Mouse (Mus musculus) kidney, embryonic 15.5 days (tissue): Measurements from ENCODE around the gene Sema6d. TPM values are rescaled to one million over a fixed set of nuclear protein-coding genes. Genes with fewer than 3 reads are reported as not detected.

ENCODE experiments used
- ATAC-seq: fragments of 200-750 bp; cut with Nextera tagmentation; replicated peaks from 2 replicates; pipeline ENCODE4 v1.8.0; 2017; ENCODE audit warnings: moderate TSS enrichment; ENCODE audit not compliant: low FRiP score
- H3K27ac ChIP-seq: fragments of 300-500 bp; sonication (generic); 2 replicates; pipeline ENCODE4 v1.5.1; 2015; ENCODE audit warnings: mild to moderate bottlenecking, inconsistent platforms
- H3K27me3 ChIP-seq: fragments of 300-500 bp; sonication (generic); 2 replicates; pipeline ENCODE4 v1.6.1; 2015; ENCODE audit warnings: inconsistent platforms
- H3K36me3 ChIP-seq: fragments of 300-500 bp; sonication (generic); 2 replicates; pipeline ENCODE4 v1.6.1; 2015; ENCODE audit warnings: inconsistent platforms
- H3K4me1 ChIP-seq: fragments of 300-500 bp; sonication (generic); 2 replicates; pipeline ENCODE4 v1.6.1; 2015; ENCODE audit warnings: inconsistent platforms
- H3K4me2 ChIP-seq: fragments of 300-500 bp; sonication (generic); 2 replicates; pipeline ENCODE4 v1.6.1; 2015; ENCODE audit warnings: moderate library complexity, mild to moderate bottlenecking, inconsistent platforms
- H3K4me3 ChIP-seq: fragments of 300-500 bp; sonication (generic); replicated peaks from 2 replicates; pipeline ENCODE4 v1.5.1; 2015; ENCODE audit warnings: mild to moderate bottlenecking, inconsistent platforms
- H3K9ac ChIP-seq: fragments of 300-500 bp; sonication (generic); 2 replicates; pipeline ENCODE4 v1.6.1; 2015; ENCODE audit warnings: mild to moderate bottlenecking, inconsistent platforms
- H3K9me3 ChIP-seq: fragments of 300-500 bp; sonication (generic); replicated peaks from 2 replicates; pipeline ENCODE4 v1.6.1; 2016; ENCODE audit warnings: inconsistent platforms
- whole genome bisulfite sequencing: fragments of 180-500 bp; shearing (Covaris S2); methylation state at CpG from one replicate; pipeline ENCODE4 v1.1.7; 2015; ENCODE audit warnings: mixed read lengths; 5-methylcytosine and 5-hydroxymethylcytosine counted together
- polyA plus RNA-seq: library from polyadenylated mRNA; unstranded; fragments of >200 nt; fragmentation: Nextera tagmentation; extraction: Ambion mirVana; gene quantifications from 2 replicates; pipeline ENCODE4 v1.2.1, GENCODE M21; 2015

The Sema6d gene
- polyA plus RNA-seq, 1 experiment from 2014 or later = 9.5 TPM

DNA sequence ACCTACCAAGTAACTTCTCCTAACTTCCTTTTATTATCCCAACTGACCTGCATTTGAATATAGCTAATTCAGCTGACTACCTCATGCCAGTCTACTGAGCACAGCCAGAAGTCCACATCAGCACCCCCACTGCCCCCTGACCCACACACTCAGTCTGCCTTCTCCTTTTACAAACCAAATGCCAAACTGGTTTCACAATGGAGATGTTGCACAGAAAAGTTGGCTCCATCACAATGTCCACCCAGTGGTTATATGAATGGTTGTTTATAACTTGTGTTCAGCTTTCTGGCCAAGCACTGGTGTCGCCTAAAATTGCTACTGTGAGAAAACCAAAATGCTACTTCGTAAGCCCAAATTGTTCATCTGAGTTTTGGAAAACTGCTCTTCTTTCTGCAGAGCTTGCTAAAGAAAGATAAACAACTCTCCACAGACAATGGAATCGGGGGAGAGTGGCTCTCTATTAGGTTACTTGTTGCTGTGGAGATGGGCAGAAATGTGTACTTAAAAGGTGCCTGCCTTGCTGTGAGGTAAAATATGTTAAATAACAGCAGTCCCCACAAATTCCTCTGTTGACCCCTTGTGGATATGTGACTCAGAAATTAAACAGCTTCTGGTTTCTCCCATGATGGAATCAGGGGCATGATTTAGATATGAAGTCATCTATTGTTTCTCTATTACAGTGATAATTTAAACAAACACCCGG is 154.9 kb downstream of the Sema6d start:
- no peak overlapping the region for H3K27ac ChIP-seq
- 67% methylated on average over 4 of the region's 4 CpGs for WGBS
- H3K4me1 ChIP-seq = no peaks in the 10 kb centered on the region
- H3K27me3 ChIP-seq = no peaks in the 10 kb centered on the region
- ATAC-seq = no peak
- no peak overlapping the region for H3K4me3 ChIP-seq
- H3K36me3 ChIP-seq = no peaks in the 10 kb centered on the region
- no peak overlapping the region for H3K9ac ChIP-seq
- H3K9me3 ChIP-seq = no peaks in the 10 kb centered on the region
- no peak overlapping the region for H3K4me2 ChIP-seq

DNA sequence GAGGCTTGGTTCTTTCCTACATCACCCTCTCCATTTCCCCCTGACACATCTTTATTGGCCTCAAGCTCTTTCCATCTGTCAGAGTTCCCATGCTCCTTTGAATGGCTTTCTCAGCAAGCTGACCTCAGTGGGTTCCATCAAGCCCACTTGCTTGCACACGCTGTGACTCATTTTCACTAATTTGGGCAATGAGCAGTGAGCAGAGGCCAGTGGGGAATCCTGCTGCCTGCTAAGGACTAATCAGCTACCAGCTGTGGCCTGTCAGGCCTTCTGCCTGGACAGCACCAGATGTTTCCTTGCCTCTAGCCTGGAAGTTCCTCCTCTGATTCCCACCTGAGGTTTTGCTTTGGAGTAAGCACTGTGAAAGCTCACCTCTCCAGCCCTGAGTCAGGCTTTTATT is 168.3 kb downstream of the Sema6d start:
- 59% methylated on average over 1 of the region's 1 CpGs for WGBS
- Histone ChIP-seq H3K36me3 (no peaks in the 10 kb centered on the region), H3K9me3 (no peaks in the 10 kb centered on the region), H3K4me2 (no peak overlapping the region), H3K4me3 (no peak overlapping the region), H3K4me1 (no peaks in the 10 kb centered on the region), H3K27ac (no peak overlapping the region), H3K27me3 (no peaks in the 10 kb centered on the region), H3K9ac (no peak overlapping the region)
- ATAC-seq = no peak

DNA sequence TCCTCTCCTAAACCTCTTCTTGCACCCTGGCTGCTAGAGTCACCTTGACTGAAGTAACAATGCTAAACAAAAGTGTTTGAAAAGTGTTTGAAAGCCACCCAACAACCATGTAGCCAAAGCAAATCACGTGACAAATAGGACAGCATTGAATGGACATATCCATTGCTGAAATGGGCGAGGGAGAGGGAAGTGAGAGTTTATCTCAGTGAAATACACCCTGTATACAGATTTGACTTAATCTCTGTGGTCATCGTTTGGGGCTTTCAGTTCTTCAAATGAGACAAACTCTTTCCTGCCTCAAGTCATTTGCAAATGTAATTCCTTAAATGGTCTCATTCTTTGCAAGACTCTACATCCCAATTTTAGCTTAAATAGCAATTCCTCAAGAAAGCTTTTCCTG is 174.5 kb downstream of the Sema6d start:
- no peaks in the 10 kb centered on the region for H3K4me1 ChIP-seq
- H3K9me3 ChIP-seq = no peaks in the 10 kb centered on the region
- H3K4me2 ChIP-seq = no peak overlapping the region
- no peak overlapping the region for H3K9ac ChIP-seq
- no peak for ATAC-seq
- H3K4me3 ChIP-seq = no peak overlapping the region
- H3K27me3 ChIP-seq = no peaks in the 10 kb centered on the region
- H3K27ac ChIP-seq = no peak overlapping the region
- 73% methylated on average over 3 of the region's 3 CpGs for WGBS
- H3K36me3 ChIP-seq = no peaks in the 10 kb centered on the region

DNA sequence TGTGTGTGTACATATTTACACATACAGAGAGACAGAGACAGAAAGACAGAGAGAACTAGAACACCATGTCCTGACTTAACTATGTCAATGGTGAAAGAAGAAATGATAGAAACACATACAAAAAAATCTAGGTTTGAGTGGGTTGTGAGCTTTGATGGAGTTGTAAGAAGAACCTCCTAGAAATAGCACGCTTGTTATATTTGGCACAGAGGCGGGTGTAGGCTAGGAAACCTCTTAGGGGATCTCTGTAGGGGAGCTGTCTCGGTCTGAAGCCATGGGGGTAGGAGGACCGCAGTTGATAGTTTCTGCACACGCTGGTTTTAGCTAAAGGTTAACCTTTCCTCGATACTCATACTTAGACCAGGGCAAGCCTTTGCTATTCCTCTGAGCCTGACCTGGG is 181.4 kb downstream of the Sema6d start:
- H3K27me3 ChIP-seq = no peaks in the 10 kb centered on the region
- WGBS = 84% methylated on average over 6 of the region's 6 CpGs
- no peaks in the 10 kb centered on the region for H3K9me3 ChIP-seq
- H3K36me3 ChIP-seq = no peaks in the 10 kb centered on the region
- no peak overlapping the region for H3K4me3 ChIP-seq
- ATAC-seq = no peak
- no peaks in the 10 kb centered on the region for H3K4me1 ChIP-seq
- no peak overlapping the region for H3K4me2 ChIP-seq
- H3K9ac ChIP-seq = no peak overlapping the region
- no peak overlapping the region for H3K27ac ChIP-seq

DNA sequence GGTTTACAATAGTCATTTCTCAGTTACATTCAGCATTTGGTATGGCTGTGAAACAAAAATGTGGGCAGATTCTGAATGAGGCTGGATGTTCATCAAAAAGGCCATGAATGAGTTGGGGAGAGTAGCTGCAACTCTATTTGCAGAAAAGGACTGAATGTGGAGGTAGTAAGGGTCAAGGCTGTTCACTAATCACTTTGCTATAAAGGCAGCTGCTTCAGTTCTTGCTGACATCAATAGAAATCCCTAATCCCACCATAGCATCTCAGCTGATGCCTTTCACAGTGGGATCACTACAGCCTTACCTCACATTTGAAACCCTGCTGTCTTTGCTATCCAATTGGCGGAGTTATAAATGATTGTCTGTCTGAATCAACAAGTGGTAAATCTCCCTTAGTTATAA is 187.7 kb downstream of the Sema6d start:
- no peak overlapping the region for H3K9ac ChIP-seq
- no peak overlapping the region for H3K4me3 ChIP-seq
- no peak overlapping the region for H3K4me2 ChIP-seq
- no peaks in the 10 kb centered on the region for H3K27me3 ChIP-seq
- 63% methylated on average over 1 of the region's 1 CpGs for WGBS
- no peak overlapping the region for H3K27ac ChIP-seq
- ATAC-seq = no peak
- H3K36me3 ChIP-seq = no peaks in the 10 kb centered on the region
- no peaks in the 10 kb centered on the region for H3K4me1 ChIP-seq
- no peaks in the 10 kb centered on the region for H3K9me3 ChIP-seq

DNA sequence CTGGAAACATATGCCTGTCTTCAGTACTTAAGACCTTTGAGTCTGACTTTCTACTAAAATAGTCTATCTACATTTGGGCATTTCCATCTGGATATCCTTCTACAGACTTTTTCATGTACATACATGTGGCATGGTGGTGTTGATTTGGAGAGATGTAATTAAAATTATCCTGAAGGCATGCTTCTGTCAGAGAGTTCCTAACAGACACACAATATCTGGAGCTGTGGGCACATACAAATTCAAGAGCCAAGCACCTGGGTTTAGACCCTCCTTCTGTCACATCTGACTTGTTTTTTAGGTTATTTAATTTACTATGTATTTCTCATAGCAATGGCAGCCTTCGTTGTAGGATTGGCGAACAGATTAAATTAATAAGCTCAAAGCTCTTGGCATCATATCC is 195.3 kb downstream of the Sema6d start:
- WGBS = 99% methylated on average over 2 of the region's 2 CpGs
- no peak overlapping the region for H3K4me3 ChIP-seq
- no peak for ATAC-seq

DNA sequence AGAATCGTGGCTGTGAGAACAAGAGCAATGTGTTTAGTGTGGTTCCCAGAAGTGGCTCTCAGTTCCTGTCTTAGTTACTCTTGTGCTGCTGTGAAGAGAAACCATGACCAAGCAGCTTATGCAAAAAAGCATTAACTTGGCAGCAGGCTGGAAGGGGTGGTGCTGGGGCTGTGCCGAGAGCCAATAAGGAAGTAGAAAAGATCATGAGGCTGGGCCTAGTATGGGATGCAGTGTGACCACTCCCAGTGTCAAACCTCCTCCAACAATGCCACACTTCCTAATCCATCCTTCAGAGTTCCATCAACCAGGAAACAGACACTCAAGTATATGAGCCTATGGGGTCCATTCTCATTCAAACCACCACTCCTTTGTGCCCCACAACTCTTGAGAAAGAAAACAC is 199.6 kb downstream of the Sema6d start:
- no peak for ATAC-seq
- no peak overlapping the region for H3K4me2 ChIP-seq
- WGBS = 93% methylated on average over 2 of the region's 2 CpGs

More for the DNA sequence above, 195.3 kb downstream of the Sema6d start:
- H3K4me2 ChIP-seq = no peak overlapping the region
- no peaks in the 10 kb centered on the region for H3K36me3 ChIP-seq
- no peak overlapping the region for H3K27ac ChIP-seq
- no peak overlapping the region for H3K9ac ChIP-seq
- H3K27me3 ChIP-seq = no peaks in the 10 kb centered on the region
- H3K9me3 ChIP-seq = no peaks in the 10 kb centered on the region
- H3K4me1 ChIP-seq = no peaks in the 10 kb centered on the region

DNA sequence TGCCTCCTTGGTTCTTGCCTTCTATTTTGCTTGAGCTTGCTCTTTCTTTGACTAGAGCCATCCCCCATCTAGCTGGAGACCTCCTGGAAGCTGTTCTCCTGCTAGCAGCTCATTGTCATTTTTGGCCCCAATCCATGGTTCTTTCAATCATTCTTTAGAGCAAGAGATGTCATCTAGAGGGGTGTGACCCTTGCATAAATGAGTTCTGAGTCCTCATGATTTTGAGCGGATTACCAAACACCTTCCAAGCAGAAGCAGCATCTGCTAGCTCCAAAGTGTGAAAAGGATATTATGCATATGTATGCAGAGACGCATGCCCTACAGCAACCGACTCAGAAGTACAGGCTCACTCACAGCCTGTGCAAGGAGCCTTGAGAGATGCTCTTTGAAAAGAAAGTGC is 201.4 kb downstream of the Sema6d start:
- Histone ChIP-seq H3K4me1 (no peaks in the 10 kb centered on the region), H3K4me2 (no peak overlapping the region), H3K4me3 (no peak overlapping the region), H3K36me3 (no peaks in the 10 kb centered on the region), H3K27me3 (no peaks in the 10 kb centered on the region), H3K9ac (no peak overlapping the region), H3K27ac (no peak overlapping the region), H3K9me3 (no peaks in the 10 kb centered on the region)
- 88% methylated on average over 3 of the region's 3 CpGs for WGBS
- no peak for ATAC-seq

More for the DNA sequence above, 199.6 kb downstream of the Sema6d start:
- Histone ChIP-seq H3K4me1 (no peaks in the 10 kb centered on the region), H3K27ac (no peak overlapping the region), H3K36me3 (no peaks in the 10 kb centered on the region), H3K27me3 (no peaks in the 10 kb centered on the region), H3K9me3 (no peaks in the 10 kb centered on the region), H3K9ac (no peak overlapping the region), H3K4me3 (no peak overlapping the region)

DNA sequence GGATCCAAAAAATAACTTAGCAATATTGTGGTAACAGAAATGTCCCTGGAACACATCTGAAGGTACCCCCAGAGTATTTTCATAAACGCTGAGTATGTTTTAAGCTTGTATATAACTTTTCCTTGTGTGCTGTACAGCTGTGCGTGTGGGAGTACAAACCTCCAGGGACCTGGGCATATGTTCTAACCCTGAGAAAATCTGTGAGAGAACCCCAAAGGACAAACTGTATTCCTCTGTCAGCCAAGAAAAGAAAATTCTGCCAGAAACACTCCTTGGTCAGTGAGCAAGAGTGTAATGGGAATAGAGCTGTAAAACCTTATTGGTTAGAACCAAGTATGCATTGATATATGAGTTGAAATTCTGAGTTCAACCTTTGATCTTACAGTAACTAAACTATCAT is 203.8 kb downstream of the Sema6d start:
- Histone ChIP-seq H3K4me2 (no peak overlapping the region), H3K36me3 (no peaks in the 10 kb centered on the region), H3K4me1 (no peaks in the 10 kb centered on the region), H3K9ac (no peak overlapping the region), H3K27ac (no peak overlapping the region), H3K4me3 (no peak overlapping the region), H3K9me3 (no peaks in the 10 kb centered on the region), H3K27me3 (no peaks in the 10 kb centered on the region)
- WGBS = 81% methylated on average over 2 of the region's 2 CpGs
- ATAC-seq = no peak

DNA sequence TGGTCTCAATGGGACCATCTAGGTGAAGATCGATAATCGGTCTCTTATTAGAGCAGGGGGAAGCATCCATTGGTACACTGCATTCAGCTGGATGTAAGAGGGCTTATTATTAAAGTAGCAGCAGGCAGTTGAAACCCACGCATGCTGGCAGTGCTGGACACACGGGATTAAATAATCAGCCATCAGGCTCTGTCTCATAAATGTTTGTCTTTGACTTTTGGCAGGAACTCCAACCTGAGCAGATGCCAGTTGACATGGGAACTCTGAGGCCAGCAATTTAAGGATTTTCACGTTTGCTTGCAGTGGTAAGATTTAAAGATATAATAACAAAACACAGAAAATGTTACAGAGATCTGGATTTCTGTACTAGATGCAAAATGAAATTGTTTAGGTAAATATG is 208.6 kb downstream of the Sema6d start:
- Histone ChIP-seq H3K9me3 (no peaks in the 10 kb centered on the region), H3K36me3 (no peaks in the 10 kb centered on the region), H3K27me3 (no peaks in the 10 kb centered on the region), H3K4me2 (no peak overlapping the region), H3K27ac (no peak overlapping the region), H3K4me1 (no peaks in the 10 kb centered on the region), H3K9ac (no peak overlapping the region), H3K4me3 (no peak overlapping the region)
- whole genome bisulfite sequencing = 72% methylated on average over 5 of the region's 5 CpGs
- no peak for ATAC-seq

DNA sequence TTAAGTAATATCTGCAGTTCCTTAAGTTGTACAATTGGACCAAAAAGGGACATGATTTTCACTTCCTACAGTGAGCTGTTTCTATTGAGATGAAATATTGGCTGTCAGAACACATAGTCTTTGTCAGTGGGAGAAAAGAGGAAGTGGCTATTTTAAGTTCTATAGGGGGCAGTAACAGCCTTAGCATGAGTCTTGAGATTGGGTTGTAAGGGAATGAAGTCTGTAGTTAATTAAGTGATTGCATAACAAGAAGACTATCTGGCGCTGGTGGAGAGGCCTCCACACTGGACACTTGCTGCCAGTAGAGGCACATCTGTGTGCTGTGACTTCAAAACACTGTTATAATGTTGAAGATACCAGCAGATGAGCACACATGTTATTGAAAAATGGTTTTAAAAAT is 209.1 kb downstream of the Sema6d start:
- no peaks in the 10 kb centered on the region for H3K27me3 ChIP-seq
- H3K4me2 ChIP-seq = no peak overlapping the region
- H3K27ac ChIP-seq = no peak overlapping the region
- no peak overlapping the region for H3K9ac ChIP-seq
- ATAC-seq = no peak
- H3K36me3 ChIP-seq = no peaks in the 10 kb centered on the region
- no peaks in the 10 kb centered on the region for H3K4me1 ChIP-seq
- no peaks in the 10 kb centered on the region for H3K9me3 ChIP-seq
- 54% methylated on average over 1 of the region's 1 CpGs for WGBS
- H3K4me3 ChIP-seq = no peak overlapping the region

DNA sequence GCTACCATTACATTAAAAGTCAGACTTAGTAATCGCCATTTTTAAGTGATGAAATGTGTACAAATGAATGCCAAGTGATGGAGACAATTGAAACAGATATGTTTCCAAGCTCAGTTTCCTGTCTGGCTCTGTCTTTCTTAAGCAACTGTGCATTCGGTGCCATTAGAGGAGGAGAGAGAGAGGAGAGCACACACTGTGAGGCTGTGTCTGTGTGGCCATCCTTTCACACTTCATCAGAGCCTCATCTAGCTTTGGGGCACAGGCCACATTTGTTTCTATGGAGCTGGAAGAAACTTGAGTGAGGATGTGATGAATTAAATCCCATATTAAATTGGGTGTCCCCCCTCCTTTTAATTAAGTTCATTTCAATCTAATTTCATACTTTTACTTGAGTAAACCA is 218.8 kb downstream of the Sema6d start:
- Histone ChIP-seq H3K27me3 (no peaks in the 10 kb centered on the region), H3K4me1 (no peaks in the 10 kb centered on the region), H3K9me3 (no peaks in the 10 kb centered on the region), H3K27ac (no peak overlapping the region), H3K4me2 (no peak overlapping the region), H3K36me3 (no peaks in the 10 kb centered on the region), H3K9ac (no peak overlapping the region), H3K4me3 (no peak overlapping the region)
- WGBS = 63% methylated on average over 2 of the region's 2 CpGs
- ATAC-seq = no peak
